Mouse (Mus musculus) brain, adult 2 months (tissue): ENCODE results near the gene Rpl26.
"Not testable (repeated sequence)": the region's sequence is repeated elsewhere in the genome, so short reads cannot be mapped to it uniquely, and the experiment has no call there.

Experiments used
- DNase-seq: peaks from one replicate; pipeline ENCODE4 v3.0.0; 2011; ENCODE audit warnings: low read depth, low spot score

Rpl26 gene

DNA sequence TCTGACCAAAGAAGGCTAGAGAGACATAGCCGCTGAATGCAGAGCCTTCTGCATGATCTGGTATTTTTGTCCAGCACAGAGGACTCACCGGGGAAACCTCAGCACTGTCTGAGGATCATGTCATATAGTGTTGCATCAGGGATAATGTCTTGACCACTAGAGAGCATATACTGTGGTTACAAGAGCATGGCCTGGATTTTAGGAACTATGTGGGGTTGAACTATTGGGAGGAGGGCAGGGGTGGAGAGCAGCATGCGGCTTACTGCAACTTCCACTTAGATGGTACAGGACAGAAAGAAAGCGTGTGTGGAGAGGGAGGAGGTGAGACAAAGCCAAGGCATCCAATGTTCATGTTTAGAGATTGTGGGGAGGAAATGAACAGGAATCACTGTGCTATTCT is 13.2 kb downstream of the Rpl26 start:
- DNase-seq, result no peak

DNA sequence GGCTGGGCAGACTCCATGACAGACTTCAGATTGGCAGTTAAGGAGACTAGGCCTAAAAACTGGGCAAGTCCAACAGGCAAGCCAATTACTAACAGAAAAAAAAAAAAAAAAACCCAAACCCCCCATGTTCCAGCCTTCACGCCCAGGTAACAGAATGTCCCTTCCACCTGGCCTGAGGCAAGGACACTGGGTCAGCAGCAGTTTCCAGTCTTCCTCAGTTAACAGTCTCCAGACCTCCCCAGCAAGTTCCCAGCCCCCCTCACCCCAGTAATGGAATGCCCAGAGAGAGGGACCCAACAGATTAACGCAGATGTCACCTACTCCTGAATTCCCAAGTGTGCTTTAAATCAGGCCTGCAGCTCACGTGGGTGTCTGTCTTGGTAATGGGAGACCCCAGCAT is 21.8 kb downstream of the Rpl26 start:
- DNase-seq, result no peak

DNA sequence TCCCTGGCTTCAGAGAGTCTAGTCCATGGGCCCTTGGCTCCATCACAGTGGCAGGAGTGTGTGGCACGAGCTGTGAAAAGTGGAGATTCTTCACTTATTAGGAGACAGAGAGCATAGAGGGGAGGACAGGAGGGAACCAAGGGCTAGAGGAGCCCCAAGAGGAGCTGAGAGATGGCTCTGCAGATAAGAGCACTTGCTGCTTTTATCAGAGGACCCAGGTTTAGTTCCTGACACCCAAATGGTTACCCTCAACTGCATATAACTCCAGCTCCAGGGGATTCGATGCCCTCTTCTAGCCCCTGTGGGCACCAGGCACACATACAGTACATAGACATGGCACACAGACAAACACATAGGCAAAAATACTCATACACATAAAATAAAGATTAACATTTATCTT is 23.4 kb downstream of the Rpl26 start:
- DNase-seq, result no peak

DNA sequence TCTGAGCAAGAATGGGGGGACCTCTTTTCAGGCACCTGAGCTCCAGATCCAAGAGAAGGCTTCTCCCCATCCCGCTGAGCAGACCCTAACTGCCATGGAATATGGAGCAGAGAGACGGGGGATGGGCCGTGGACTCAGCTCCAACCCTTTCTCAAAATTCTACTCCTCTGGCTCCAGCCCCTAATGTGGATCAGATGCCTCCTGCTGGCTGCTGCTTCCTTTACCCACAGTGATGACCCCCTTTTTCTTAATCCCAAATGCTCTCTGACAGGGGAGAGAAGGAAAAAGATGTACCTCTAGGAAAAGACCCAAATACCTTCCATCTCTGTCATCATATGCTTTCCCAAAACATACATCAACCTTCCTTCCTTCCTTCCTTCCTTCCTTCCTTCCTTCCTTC is 25.6 kb downstream of the Rpl26 start, which contains the start of gene Odf4:
Odf4 (minus strand) TSS at position 101 of the 400 bp plus-strand sequence.
- no peak for DNase-seq

DNA sequence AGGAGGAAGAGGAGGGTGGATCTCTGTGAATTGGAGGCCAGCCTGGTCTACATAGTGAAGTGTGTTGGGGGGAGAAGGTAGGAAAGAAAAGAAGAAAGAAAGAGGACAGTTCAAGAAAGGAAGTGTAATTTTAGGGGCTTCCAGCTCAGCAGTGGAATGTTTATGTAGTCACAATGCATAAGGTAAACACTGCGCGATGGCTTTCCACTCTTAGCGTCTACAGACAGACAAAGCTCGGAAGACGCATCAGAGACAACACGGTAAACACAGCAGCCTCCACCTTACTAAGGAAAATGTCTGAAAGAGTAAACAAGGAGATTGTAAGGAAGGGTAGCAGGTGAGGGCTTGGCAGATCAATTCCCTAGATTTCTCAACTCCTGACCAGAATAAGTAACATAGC is 28.6 kb downstream of the Rpl26 start:
- no peak for DNase-seq

DNA sequence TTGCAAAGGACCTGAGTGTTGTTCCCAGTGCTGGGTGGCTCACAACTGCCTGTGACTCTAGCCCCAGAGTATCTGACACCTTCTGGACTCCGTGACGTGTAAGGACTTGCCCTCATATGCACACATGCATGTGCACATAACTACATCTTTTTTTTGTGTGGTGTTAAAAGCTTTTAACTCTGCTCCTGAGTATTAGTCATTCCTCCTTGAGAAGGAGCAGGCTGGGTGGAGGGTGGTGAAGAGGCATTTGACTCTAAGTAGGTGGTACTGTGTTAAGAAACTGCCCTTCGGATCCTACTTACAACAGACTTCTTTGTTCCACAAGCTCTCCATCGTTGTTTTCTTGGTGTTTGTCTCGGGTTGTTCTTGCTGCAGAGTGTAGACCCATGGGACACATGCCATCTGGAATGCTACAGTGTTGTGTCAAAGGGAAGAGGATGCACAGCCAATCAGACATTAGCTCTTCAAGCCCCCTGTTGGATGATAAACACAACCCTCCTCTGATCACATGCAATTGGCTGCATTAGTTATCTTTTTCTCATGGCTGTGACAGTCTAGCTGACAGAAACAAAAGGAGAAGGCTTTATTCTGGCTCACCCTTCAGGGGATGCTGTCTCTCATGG is 32.6 kb downstream of the Rpl26 start:
- no peak for DNase-seq

DNA sequence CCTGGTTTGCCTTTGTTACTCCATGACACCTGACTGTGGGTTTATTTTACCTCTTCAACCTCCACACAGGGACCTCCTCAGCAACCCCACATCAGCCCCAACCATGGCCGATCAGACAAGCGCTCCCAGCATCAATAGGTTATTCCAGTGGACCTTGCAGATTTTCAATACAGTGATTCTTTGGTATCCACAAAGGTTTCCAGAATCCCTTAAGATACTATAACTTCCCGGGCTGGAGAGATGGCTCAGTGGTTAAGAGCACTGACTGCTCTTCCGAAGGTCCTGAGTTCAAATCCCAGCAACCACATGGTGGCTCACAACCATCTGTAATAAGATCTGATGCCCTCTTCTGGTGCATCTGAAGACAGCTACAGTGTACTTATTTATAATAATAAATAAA is 35.6 kb downstream of the Rpl26 start:
- not testable (repeated sequence) for DNase-seq

DNA sequence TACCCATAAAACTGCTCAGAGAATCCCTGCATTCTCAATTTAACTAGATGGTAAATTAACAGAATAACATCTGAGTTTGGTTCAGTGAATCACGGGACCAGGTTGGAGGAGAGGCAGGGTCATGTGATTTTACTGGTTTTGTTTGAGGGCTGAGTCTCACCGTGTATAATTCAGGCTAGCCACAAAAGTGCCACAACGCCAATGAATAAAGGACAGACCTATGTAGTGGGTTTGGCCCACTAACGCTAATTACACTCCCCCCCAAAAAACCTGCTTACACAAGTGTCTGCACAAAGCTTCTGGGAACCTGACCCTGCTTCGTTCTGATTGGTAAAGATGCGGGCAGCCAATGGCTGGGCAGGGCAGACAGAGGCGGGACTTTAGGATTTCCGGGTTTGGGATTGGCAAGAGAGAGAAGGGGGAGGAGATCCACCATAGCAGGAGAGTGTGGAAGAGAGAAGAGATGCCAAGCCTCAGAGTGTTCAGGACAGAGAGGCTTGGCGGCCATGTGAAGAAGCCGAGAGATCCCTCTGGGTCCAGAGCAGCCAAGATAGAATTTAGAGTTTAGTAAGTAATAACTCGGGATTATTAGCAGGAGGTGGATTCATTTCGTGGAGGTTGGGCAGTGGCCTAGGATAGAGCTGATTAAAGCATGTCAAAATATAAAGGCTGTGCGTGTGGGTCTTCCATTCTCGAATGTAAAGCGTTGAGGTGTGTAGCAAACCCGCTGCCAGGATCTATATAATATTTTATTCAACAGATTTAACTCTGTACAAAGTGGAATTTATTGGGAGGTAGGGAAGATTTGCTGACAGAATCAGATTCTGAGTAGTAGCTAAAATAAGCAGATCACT is 38.3 kb downstream of the Rpl26 start:
- DNase-seq, result peak; percentile 98

DNA sequence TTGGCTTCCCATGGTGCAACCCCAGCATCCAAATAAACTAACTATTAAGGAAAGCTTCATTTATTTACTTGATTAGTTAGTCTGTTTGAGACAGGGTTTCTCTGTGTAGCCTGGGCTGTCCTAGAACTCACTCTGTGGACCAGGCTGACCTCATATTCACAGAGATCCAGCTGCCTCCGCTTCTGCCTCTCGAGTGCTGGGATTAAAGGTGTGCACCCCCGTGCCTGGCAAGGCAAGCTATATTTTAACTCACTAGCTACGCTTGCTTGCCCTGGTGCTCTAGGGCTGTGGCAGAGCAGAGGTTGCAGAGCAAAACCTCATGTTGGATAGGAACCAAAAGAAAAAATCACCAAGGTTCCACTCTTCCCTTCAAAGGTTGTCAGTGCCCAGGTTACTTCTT is 39.1 kb downstream of the Rpl26 start:
- no peak for DNase-seq

DNA sequence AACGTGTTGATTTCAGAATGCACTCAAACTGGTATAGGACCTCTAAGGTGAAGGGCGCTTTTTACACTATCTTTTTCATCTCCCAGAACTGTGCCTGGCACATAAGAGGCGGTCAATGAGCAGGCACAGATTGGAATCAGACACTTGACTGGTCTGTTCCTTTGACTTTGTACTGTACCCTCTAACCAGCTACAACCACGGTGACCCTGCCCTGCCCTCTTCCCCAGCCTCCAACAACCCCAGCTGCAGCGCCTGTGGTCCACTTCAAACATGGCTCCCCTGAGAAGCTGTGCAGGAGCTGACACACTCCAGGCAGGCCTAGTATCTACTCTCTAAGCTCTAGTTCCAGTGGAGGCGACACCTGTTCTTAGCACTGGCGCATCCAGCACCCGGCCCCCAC is 41.3 kb downstream of the Rpl26 start:
- DNase-seq, result no peak

DNA sequence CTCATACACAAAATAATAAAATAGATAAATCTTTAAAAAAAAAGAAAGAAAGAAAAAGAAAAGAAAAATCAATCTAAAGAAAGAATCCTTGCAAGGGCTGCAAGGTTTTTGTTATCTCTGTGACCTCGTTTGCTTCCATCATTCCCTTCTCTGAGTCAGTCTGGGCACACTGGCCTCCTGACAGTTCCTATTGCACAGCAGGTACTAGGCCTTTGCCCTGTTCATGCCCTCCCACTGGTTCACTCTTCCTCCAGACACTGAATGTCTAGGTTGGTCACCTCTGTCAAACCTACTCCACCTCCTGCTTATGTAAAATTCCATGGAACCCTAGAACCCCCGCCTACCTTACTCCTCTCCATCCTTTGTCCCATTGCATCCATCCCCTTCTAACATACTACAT is 43.9 kb downstream of the Rpl26 start:
- no peak for DNase-seq

DNA sequence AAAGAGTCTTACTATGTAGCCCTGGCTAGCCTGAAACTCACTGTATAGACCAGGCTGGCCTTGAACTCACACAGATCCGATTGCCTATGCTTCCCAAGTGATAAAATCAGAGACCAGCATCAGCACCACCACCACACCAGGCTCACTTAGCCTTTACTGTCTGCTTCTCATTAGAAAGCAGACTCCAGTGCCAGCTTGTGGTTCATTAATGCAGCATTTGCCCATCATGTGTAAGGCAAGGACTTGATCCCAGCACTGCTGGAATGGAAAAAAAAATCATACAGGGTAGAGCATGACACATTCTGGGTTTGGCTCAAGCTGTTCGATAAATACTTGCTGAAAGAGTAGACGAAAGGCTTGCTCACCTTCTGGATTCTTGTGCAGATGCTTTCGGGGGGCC is 44.6 kb downstream of the Rpl26 start:
- DNase-seq, result no peak

DNA sequence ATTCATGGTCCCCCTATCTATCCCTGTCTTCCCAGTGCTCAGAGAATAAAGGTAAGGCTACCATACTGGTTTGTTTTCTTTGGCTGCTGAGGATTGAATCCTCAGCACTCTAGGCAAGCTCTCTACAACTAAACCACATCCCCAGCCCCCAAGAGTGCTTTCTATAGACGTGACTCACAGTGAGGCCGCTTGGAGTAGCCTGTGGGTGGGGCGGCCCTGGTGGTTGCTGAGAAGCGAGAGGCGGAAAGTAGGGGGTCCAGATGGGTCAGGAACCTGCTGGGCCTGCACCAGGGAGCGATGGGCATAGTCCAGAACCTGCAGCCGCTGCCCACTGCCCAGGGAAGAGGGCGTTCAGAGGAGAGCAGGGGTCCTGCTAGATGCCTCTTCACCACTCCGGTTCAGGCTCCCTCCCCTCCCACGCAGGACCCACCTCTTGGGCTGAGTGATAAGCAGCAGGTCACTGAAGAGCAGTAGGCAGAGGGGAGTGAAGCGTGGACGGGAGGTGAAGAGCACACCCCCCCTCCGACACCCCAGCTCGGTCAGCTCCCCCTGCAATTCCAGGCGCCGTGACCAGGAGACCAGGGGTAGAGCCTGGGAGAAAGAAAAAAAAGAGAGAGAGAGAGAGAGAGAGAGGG is 45.5 kb downstream of the Rpl26 start:
- peak; percentile 83 for DNase-seq

DNA sequence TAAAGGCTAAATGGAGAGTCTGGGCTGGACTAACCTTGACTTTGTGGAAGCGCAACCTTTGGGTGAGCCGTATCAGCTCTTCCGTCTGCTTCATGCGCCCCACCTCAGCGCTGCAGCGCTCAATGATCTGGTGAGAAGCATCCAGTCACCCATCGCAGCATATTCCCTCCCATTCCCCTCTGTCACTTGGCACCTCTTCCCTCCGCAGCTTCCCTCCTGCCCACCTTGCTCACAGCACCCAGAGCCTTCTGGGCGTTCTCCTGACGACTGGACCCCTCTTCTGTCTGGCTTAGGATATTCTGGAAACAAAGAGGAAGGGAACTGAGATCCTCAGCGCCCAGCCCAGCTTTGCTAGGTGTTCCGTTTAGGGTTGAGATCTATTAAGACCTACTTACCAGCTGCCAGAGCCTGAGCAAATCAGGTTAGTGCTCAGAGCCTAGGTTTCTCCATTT is 46.2 kb downstream of the Rpl26 start:
- DNase-seq, result peak; percentile 88

DNA sequence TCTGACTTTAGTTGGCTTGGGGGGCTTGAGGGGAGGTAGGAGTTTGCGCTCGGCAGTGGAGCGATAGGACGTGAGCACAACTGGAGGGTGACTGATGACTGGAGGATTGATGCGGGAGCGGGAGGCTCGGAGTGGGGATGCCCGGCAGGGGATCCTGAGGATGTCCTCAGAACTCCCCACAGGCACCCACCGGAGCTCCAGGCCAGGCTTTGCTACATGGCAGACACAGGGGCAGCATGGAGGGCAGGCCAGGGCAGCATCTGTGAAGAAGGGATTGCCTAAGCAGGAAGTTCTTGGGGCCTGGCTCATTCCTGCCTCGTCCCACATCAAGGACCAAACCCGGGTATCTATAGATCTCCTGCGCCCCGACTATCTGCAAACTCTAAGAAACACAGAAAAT is 52.5 kb downstream of the Rpl26 start:
- no peak for DNase-seq

DNA sequence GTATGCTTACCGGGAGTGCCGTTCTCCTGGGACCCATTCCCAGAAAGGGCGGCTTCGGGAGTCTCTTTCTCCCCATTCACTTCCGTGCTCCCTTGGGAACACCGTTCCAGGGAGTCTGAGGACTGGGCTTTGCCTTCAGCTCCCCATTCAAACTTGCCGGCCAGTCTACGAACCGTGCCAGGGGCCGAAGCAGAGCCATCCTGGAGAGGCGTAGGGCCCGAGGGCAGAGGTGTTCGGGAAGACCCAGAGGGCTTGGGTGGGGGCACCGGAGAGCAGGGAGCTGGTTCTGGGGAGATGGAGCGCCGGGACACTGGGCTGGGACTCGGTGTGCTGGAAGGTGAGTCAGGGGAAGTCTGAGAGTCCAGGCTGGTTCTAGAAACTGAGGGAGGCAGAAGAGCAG is 53.0 kb downstream of the Rpl26 start:
- no peak for DNase-seq

DNA sequence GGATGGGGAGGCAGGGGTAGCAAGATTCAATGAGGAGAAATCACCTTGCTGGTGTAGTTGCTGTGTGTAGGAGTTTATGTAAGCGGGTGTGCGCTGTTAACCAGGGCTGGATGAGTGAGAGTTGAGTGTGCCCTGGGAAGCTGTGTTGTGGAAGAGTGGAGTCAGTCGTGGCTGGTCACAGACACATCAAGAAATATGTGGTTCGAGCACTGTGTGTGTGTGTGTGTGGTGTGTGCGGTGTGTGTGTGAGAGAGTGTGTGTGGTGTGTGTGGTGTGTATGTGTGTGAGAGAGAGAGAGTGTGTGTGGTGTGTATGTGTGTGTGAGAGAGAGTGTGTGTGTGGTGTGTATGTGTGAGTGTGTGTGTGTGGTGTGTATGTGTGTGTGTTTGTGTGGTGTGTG is 54.1 kb downstream of the Rpl26 start:
- DNase-seq, result no peak

DNA sequence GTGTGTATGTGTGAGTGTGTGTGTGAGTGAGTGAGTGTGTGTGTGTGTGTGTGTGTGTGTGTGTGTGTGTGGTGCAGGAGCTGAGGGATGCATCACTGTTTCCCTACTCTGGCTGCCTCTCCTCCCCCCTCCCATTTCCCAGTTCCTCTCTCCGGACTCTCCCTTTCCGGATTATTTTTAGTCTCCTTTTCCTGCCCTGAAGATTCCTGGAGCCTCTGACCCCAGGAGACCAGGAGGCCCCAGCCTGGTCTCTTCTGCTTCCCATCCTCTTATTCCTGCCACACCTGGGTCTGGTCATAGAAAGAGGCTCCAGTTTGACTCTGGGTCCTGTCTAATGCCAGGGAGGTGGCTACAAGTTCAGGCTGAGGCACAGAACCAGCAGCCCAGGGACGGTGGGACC is 54.7 kb downstream of the Rpl26 start:
- no peak for DNase-seq
